Mouse (Mus musculus): ENCODE results near the gene Atpaf1. TPM values are rescaled to one million over a fixed set of nuclear protein-coding genes. Genes with fewer than 3 reads are reported as not detected.

Gene Atpaf1
- polyA plus RNA-seq, 1 experiment: 35.7 TPM

DNA sequence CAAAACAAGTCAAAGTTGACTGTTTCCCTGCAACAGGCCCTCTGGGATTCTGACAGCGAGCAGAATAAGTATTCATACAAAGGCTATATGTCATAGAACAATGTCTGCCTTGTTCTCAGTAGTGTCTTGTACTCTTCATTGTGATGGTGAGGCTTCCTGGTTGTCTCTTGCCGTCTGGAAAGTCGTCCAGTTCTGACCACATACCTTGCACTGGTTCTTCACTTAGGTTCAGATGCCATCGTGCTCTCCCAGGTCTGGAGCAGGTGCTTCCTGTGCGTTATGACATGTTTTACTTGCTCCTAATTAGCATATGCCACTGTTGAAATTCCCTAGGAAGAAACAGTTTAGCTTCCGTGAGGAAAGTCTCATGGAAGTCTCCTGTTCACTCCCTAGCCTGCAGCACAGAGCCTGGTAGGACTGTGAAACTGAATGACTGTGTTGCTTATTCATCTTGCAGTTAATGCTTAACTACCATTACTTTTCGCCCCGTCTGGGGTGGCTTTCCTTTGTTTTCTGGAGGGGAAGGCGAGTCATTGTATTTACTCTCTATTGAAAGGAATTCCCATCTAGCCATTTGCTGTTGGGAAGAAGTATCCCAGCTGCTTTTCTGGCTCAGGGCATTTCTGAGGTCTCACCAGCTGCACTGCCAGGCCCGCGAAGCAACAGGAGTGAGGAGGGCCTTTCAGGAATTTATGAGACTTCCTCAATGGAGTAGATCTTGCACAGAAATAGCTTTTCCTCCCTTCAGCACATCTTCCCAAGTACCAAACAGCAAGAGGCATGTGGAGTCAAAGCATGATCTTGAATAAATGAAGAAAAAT lies 16.8 kb upstream of the Atpaf1 start:
- Histone ChIP-seq H3K9me3 (replicated peaks; ENCODE audit: control insufficient read depth, insufficient read depth, low read length, poor library complexity, severe bottlenecking) (no peaks in the 10 kb centered on the region), H3K27ac (ENCODE audit: insufficient read depth, low read length) (no peak overlapping the region), H3K36me3 (ENCODE audit: control insufficient read depth, insufficient read depth, low read length, poor library complexity, severe bottlenecking) (peaks cover 16% of the 10 kb centered on the region), H3K4me1 (ENCODE audit: control insufficient read depth, insufficient read depth, low read length) (no peaks in the 10 kb centered on the region), H3K4me3 (ENCODE audit: low read depth, low read length) (no peak overlapping the region), H3K27me3 (ENCODE audit: control insufficient read depth, insufficient read depth, low read length, poor library complexity, severe bottlenecking) (no peaks in the 10 kb centered on the region), H3K9ac (ENCODE audit: low read depth, poor library complexity, severe bottlenecking) (no peak overlapping the region)
- TF ChIP-seq POLR2A (IDR thresholded peaks at IDR 0.05; ENCODE audit: insufficient read depth, low read length) (no peak), CTCF (IDR thresholded peaks at IDR 0.05; ENCODE audit: low read depth, low read length) (no peak)

DNA sequence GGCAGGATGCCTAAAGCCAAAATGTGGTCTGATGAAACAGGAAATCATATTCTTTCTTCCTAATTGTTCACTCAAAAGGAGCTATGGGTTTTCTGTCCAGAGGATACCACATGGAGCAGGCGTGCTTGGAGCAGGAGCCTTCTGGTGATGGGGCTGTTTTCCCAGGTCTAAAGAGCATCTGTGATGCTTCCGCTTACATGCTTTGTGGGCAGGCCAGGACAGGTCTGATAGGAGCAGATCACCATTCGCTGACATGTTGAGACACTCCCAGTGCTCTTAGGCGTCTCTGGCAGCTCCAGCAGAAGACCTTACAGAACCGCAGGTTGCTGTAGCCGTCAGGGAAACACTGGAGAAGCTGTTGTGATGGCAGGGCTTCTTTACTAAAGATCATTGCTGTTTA lies 9.6 kb upstream of the Atpaf1 start:
- Histone ChIP-seq H3K9ac (ENCODE audit: low read depth, poor library complexity, severe bottlenecking) (no peak overlapping the region), H3K36me3 (ENCODE audit: control insufficient read depth, insufficient read depth, low read length, poor library complexity, severe bottlenecking) (peaks cover 7% of the 10 kb centered on the region; the same call in 1 of the 2 replicates), H3K4me1 (ENCODE audit: control insufficient read depth, insufficient read depth, low read length) (no peaks in the 10 kb centered on the region), H3K27ac (ENCODE audit: insufficient read depth, low read length) (no peak overlapping the region), H3K9me3 (replicated peaks; ENCODE audit: control insufficient read depth, insufficient read depth, low read length, poor library complexity, severe bottlenecking) (no peaks in the 10 kb centered on the region), H3K4me3 (ENCODE audit: low read depth, low read length) (no peak overlapping the region), H3K27me3 (ENCODE audit: control insufficient read depth, insufficient read depth, low read length, poor library complexity, severe bottlenecking) (no peaks in the 10 kb centered on the region)
- TF ChIP-seq EP300 (IDR thresholded peaks at IDR 0.05; ENCODE audit: insufficient read depth, low read depth, low read length) (no peak), POLR2A (IDR thresholded peaks at IDR 0.05; ENCODE audit: insufficient read depth, low read length) (no peak), CTCF (IDR thresholded peaks at IDR 0.05; ENCODE audit: low read depth, low read length) (no peak)

DNA sequence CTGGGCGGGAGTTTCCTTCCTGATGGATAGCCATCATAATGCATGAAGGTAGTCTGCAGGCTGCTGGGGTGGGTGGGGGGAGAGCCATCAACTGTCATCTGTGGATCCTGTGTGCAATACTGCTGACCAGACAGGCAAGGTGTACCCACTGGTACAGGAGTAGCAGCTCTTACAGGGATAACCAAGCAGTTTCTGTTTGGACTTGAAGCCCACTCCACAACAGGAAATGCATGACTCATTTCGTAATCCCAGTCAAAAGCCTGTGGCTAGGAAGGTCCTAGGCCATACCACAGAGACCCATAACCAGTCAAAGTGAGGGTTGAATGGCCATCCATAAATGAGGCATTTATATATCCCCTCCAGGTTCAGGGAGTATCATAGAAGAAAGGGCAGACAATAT lies 7.0 kb upstream of the Atpaf1 start:
- no peaks in the 10 kb centered on the region for H3K9me3 ChIP-seq (replicated peaks; ENCODE audit: control insufficient read depth, insufficient read depth, low read length, poor library complexity, severe bottlenecking)
- H3K36me3 ChIP-seq (ENCODE audit: control insufficient read depth, insufficient read depth, low read length, poor library complexity, severe bottlenecking): peaks cover 4% of the 10 kb centered on the region; the same call in 1 of the 2 replicates

DNA sequence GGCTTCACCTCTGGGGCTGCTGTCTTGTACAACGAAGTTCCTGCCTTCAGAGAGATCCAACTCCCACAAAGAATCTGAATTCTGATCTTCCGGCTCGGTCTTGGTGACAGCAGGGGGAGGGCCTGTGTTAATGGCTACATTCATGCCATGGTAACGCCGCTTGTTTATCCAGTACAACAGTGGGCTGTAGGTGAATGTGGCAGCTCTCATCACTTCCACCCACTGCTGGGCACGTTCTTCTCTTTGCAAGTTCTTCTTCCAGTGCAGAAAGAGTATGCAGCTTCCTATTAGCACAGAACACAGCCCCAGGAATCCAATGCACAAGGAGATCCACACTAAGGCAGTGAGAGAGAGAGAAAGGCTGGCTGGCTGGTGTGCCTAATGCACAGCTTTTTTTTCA lies 4.3 kb upstream of the Atpaf1 start:
- Histone ChIP-seq H3K27me3 (ENCODE audit: control insufficient read depth, insufficient read depth, low read length, poor library complexity, severe bottlenecking) (no peaks in the 10 kb centered on the region), H3K4me3 (ENCODE audit: low read depth, low read length) (no peak overlapping the region), H3K9ac (ENCODE audit: low read depth, poor library complexity, severe bottlenecking) (no peak overlapping the region), H3K9me3 (replicated peaks; ENCODE audit: control insufficient read depth, insufficient read depth, low read length, poor library complexity, severe bottlenecking) (no peaks in the 10 kb centered on the region), H3K36me3 (ENCODE audit: control insufficient read depth, insufficient read depth, low read length, poor library complexity, severe bottlenecking) (no peaks in the 10 kb centered on the region), H3K27ac (ENCODE audit: insufficient read depth, low read length) (no peak overlapping the region), H3K4me1 (ENCODE audit: control insufficient read depth, insufficient read depth, low read length) (peaks cover 2% of the 10 kb centered on the region)
- TF ChIP-seq CTCF (IDR thresholded peaks at IDR 0.05; ENCODE audit: low read depth, low read length) (no peak), EP300 (IDR thresholded peaks at IDR 0.05; ENCODE audit: insufficient read depth, low read depth, low read length) (no peak)

More for the DNA sequence above, 7.0 kb upstream of the Atpaf1 start:
- TF ChIP-seq POLR2A (IDR thresholded peaks at IDR 0.05; ENCODE audit: insufficient read depth, low read length) (no peak), EP300 (IDR thresholded peaks at IDR 0.05; ENCODE audit: insufficient read depth, low read depth, low read length) (no peak), CTCF (IDR thresholded peaks at IDR 0.05; ENCODE audit: low read depth, low read length) (no peak)
- H3K9ac ChIP-seq (ENCODE audit: low read depth, poor library complexity, severe bottlenecking): no peak overlapping the region
- no peaks in the 10 kb centered on the region for H3K4me1 ChIP-seq (ENCODE audit: control insufficient read depth, insufficient read depth, low read length)
- no peak overlapping the region for H3K27ac ChIP-seq (ENCODE audit: insufficient read depth, low read length)
- H3K4me3 ChIP-seq (ENCODE audit: low read depth, low read length): no peak overlapping the region
- H3K27me3 ChIP-seq (ENCODE audit: control insufficient read depth, insufficient read depth, low read length, poor library complexity, severe bottlenecking): no peaks in the 10 kb centered on the region

DNA sequence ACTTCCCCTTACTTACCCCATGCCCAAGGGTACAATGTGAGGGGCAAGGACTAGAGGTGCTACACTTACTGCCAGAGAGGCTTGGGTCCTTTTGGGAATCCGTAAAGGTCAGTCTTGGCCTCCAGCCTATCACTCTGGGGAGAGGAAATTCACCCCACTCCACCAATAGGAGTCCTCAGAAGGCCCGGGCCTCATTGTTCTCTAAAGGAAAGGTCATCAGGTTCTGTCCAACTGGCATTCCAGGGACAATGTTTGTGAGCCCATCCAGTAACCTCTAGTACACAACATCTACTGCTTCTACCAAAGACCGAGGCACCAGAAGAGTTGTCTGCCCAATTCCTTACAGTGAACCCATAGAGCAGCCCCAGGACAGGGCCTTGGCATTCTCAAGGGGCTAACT lies 3.7 kb upstream of the Atpaf1 start, which contains the start of gene Tex38:
Gene Tex38 (minus strand): TSS at position 101 of the 400 bp plus-strand sequence.
- TF ChIP-seq POLR2A (IDR thresholded peaks at IDR 0.05; ENCODE audit: insufficient read depth, low read length) (no peak), CTCF (IDR thresholded peaks at IDR 0.05; ENCODE audit: low read depth, low read length) (no peak), EP300 (IDR thresholded peaks at IDR 0.05; ENCODE audit: insufficient read depth, low read depth, low read length) (no peak)
- no peak within 1 kb of the TSS for H3K27ac ChIP-seq (ENCODE audit: insufficient read depth, low read length)
- H3K9ac ChIP-seq (ENCODE audit: low read depth, poor library complexity, severe bottlenecking): no peak within 1 kb of the TSS
- H3K9me3 ChIP-seq (replicated peaks; ENCODE audit: control insufficient read depth, insufficient read depth, low read length, poor library complexity, severe bottlenecking): no peaks in the 10 kb centered on the region
- peaks cover 2% of the 10 kb centered on the region for H3K4me1 ChIP-seq (ENCODE audit: control insufficient read depth, insufficient read depth, low read length)
- H3K4me3 ChIP-seq (ENCODE audit: low read depth, low read length): no peak within 1 kb of the TSS
- H3K36me3 ChIP-seq (ENCODE audit: control insufficient read depth, insufficient read depth, low read length, poor library complexity, severe bottlenecking): no peaks in the 10 kb centered on the region
- H3K27me3 ChIP-seq (ENCODE audit: control insufficient read depth, insufficient read depth, low read length, poor library complexity, severe bottlenecking): no peaks in the 10 kb centered on the region

DNA sequence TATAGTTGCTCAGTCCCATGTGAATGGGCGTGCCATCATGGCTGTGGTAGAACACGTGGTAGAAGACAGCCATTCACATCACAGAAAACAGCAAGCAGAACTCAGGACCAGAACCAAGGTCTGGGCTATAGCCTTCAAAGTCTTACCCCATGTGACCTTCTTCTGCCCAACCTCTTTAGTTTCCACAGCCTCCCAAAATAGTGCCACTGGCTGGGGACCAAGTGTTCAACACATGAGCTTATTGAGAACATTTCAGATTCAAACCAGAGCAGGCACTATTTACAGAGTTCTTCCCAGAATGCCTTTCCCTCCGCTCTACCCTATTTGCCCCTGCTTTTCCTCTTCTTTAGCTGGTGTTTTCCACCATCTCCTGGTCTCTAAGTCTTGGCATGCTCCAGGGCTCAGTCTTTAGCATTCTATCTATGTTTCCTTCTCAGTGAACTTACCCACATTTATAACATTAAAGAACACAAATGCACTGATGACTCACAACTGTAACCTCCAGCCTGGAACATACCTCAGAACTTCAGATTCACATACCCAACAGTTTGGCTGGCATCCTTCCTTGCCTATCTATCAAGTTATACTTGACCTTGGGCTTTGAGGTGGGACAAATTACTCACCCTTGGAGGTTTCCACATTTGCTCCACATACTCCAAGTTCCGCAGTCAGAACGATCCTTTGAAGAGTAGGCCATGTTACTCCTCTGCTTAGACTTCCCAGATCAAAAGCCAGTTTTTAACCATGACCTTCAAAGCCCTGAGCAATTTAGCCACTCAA lies 2.4 kb upstream of the Atpaf1 start:
- Histone ChIP-seq H3K27me3 (ENCODE audit: control insufficient read depth, insufficient read depth, low read length, poor library complexity, severe bottlenecking) (no peaks in the 10 kb centered on the region), H3K27ac (ENCODE audit: insufficient read depth, low read length) (no peak overlapping the region), H3K9me3 (replicated peaks; ENCODE audit: control insufficient read depth, insufficient read depth, low read length, poor library complexity, severe bottlenecking) (no peaks in the 10 kb centered on the region), H3K4me1 (ENCODE audit: control insufficient read depth, insufficient read depth, low read length) (peaks cover 2% of the 10 kb centered on the region), H3K9ac (ENCODE audit: low read depth, poor library complexity, severe bottlenecking) (no peak overlapping the region), H3K4me3 (ENCODE audit: low read depth, low read length) (no peak overlapping the region), H3K36me3 (ENCODE audit: control insufficient read depth, insufficient read depth, low read length, poor library complexity, severe bottlenecking) (no peaks in the 10 kb centered on the region)
- TF ChIP-seq EP300 (IDR thresholded peaks at IDR 0.05; ENCODE audit: insufficient read depth, low read depth, low read length): no peak
- no peak for TF ChIP-seq POLR2A (IDR thresholded peaks at IDR 0.05; ENCODE audit: insufficient read depth, low read length)
- TF ChIP-seq CTCF (IDR thresholded peaks at IDR 0.05; ENCODE audit: low read depth, low read length): no peak

All from ES-Bruce4 (cell line).